ENCODE assay signal across 23 mouse cellular contexts in the genomic region with DNA sequence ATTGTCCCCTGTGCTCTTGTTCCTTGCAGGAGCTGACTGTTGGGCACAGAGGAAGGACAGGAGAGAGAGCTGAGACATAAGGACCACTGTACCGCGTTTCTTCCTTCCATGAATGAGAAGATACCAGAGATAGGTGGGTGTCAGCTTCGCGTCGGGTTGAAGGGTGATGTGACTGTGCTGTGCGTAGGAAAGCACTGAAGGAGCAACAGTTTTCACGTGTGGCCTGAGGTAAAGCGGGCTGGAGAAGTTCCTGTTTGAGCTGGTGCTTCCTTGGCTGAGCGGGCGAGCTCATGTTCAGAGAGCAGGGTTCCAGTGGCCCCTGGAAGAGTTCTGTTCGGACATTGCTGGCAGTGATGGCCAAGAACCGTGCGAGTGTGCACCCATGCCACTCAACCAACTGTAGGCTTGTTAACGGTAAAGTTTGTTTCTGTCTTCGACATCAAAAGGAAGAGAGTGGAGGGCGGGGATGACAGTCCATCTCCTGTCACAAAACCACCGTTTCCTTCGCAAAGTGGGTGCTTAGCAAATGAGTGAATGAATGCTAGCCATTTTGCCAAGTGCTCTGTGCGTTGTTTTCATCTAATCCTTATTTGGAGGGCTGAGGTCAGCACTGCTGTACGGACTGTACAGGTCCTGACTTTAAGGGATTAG. TPM values are rescaled to one million over a fixed set of nuclear protein-coding genes. Genes with fewer than 3 reads are reported as not detected.
A peak's percentile ranks its signal among the peaks of the same experiment; 100 is the strongest.
DNase-seq lines count a peak whose midpoint lies in the region; ATAC-seq and TF ChIP-seq lines count a peak whose summit lies in the region.
"Had no signal": no experiment of that assay in that cellular context is flagged by ENCODE, and none has a peak within 500 bp of the region (broad histone marks: within the 10 kb centered on the region; RNA-seq: fewer than 3 reads in every experiment).

No protein-coding gene starts in this region.

- no peaks in the 10 kb centered on the region for H3K9me3 ChIP-seq in liver, embryonic 12.5 days (replicated peaks)
- H3K9me3 ChIP-seq: forebrain, embryonic 10.5 days; hindbrain, embryonic 13.5 days; liver, embryonic 15.5 days; neural tube, embryonic 15.5 days had no signal

- H3K27ac ChIP-seq in spleen, adult 2 months (ENCODE audit: insufficient read depth, low read length): peak overlapping the region; percentile 62
- H3K27ac ChIP-seq in liver, embryonic 12.5 days: no peak overlapping the region
- H3K27ac ChIP-seq: forebrain, embryonic 10.5 days; hindbrain, embryonic 13.5 days; liver, embryonic 15.5 days; neural tube, embryonic 15.5 days had no signal

- peaks cover 18% of the 10 kb centered on the region for H3K4me1 ChIP-seq in spleen, adult 2 months (ENCODE audit: control insufficient read depth, insufficient read depth, insufficient read length)
- 0 out of 2 replicates have a peak, but pooled peaks cover 12% of the 10 kb centered on the region for H3K4me1 ChIP-seq in liver, embryonic 12.5 days

- TF ChIP-seq CTCF in spleen, adult 2 months (IDR thresholded peaks at IDR 0.05; ENCODE audit: extremely low read depth, insufficient read depth, insufficient read length, insufficient replicate concordance): no peak

- peak overlapping the region; percentile 14; the same call in 1 of the 2 replicates for H3K4me3 ChIP-seq in spleen, adult 2 months (ENCODE audit: extremely low read depth, insufficient read depth, insufficient read length)
- H3K4me3 ChIP-seq in liver, embryonic 12.5 days: no peak overlapping the region
- H3K4me3 ChIP-seq: forebrain, embryonic 10.5 days; hindbrain, embryonic 13.5 days; liver, embryonic 15.5 days; neural tube, embryonic 15.5 days had no signal

- WGBS in spleen, adult 2 months: 16% methylated on average over 20 of the region's 20 CpGs
- WGBS in liver, embryonic 12.5 days (ENCODE audit: insufficient replicate concordance): 28% methylated on average over 20 of the region's 20 CpGs

- TF ChIP-seq POLR2A in spleen, adult 2 months (IDR thresholded peaks at IDR 0.05; ENCODE audit: low read depth, low read length): no peak

- no peak overlapping the region for H3K9ac ChIP-seq in liver, embryonic 12.5 days
- H3K9ac ChIP-seq: forebrain, postnatal 0 days; hindbrain, embryonic 13.5 days; liver, embryonic 15.5 days; neural tube, embryonic 15.5 days had no signal

- no peak overlapping the region for H3K4me2 ChIP-seq in liver, embryonic 12.5 days
- H3K4me2 ChIP-seq: heart, embryonic 11.5 days; hindbrain, embryonic 13.5 days; liver, embryonic 15.5 days; neural tube, embryonic 15.5 days had no signal

- peak; percentile 22 for ATAC-seq in common myeloid progenitor, adult 5-6 weeks (replicated peaks; ENCODE audit: low read depth, poor library complexity, severe bottlenecking)
- peak; percentile 21 for ATAC-seq in megakaryocyte progenitor cell, adult 5-6 weeks (replicated peaks; ENCODE audit: poor library complexity)
- ATAC-seq in liver, embryonic 12.5 days: no peak
- ATAC-seq: forebrain, postnatal 0 days; Patski had no signal

- no peaks in the 10 kb centered on the region for H3K36me3 ChIP-seq in spleen, adult 2 months (ENCODE audit: control insufficient read depth, insufficient read depth, low read length)
- H3K36me3 ChIP-seq in liver, embryonic 12.5 days: no peaks in the 10 kb centered on the region
- H3K36me3 ChIP-seq: hindbrain, embryonic 13.5 days; liver, embryonic 15.5 days; neural tube, embryonic 15.5 days had no signal

- no peak for DNase-seq in spleen, adult 2 months (ENCODE audit: low read depth in 1 of 2, low spot score in 2 of 2)
- DNase-seq in spleen, postnatal 10 days (ENCODE audit: low spot score in 2 of 2): no peak
- peak; percentile 21 to 22 for DNase-seq in thymus, postnatal 36 days
- DNase-seq in frontal cortex, postnatal 36 days (ENCODE audit: low spot score in 2 of 2): no peak
- DNase-seq in gastrocnemius, postnatal 25 days: no peak
- DNase-seq: adrenal gland, postnatal 25 days; B cell, adult 2 months; cerebellum, adult 18-20 months; cerebellum, postnatal 36 days; forebrain, postnatal 0 days; heart, postnatal 14 days; kidney, adult 11 months; kidney, postnatal 25 days; midbrain, embryonic 14.5 days had no signal

- no peaks in the 10 kb centered on the region for H3K27me3 ChIP-seq in spleen, adult 2 months (ENCODE audit: control insufficient read depth, insufficient read depth, low read length)
- H3K27me3 ChIP-seq in liver, embryonic 12.5 days (replicated peaks): peaks cover 26% of the 10 kb centered on the region; the same call in 1 of the 2 replicates
- H3K27me3 ChIP-seq: Patski had no signal

RNA-seq across cellular contexts. Expression of a gene that starts 35.0 kb away (rescaled TPM):
- 5.5 and 5.6 TPM in 2 replicates for polyA plus RNA-seq in spleen, adult 2 months (2012; rRNA removed)
- total RNA-seq in common myeloid progenitor, adult 5-6 weeks (2017): 4.9 and 6.3 TPM in 2 replicates
- 5.4 and 7.4 TPM in 2 replicates for total RNA-seq in megakaryocyte progenitor cell, adult 5-6 weeks (2015)
- total RNA-seq in megakaryocyte progenitor cell, adult 5-6 weeks (2017): 5.1 and 6.1 TPM in 2 replicates
- 1 to 10 TPM; 6.2 to 7.9 TPM for total RNA-seq in gastrocnemius, postnatal 25 days (2021)
- polyA plus RNA-seq in liver, embryonic 12.5 days (2016; fragmentation: Nextera tagmentation; extraction: Ambion mirVana): 6.7 and 6.8 TPM in 2 replicates

Comparison
In these comparisons a context has a peak if more than half of its experiments do, and no peak if none do; other contexts are left out.
1. DNase-seq: peak in thymus, postnatal 36 days (2 of 2); none in spleen, adult 2 months (0 of 2), spleen, postnatal 10 days (0 of 2), frontal cortex, postnatal 36 days (0 of 2) and gastrocnemius, postnatal 25 days (single experiment).